Mouse (Mus musculus) T-helper 1 cell (primary cell): ENCODE measurements around the gene Sf1.

Experiments
- in situ Hi-C: fragments of 300-600 bp; cut with MboI, MseI; formaldehyde crosslinking; loops from one replicate; pipeline ENCODE4 v1.15.1; 2025; ENCODE audit warnings: high pct_unique_total_duplicates

The Sf1 gene

DNA sequence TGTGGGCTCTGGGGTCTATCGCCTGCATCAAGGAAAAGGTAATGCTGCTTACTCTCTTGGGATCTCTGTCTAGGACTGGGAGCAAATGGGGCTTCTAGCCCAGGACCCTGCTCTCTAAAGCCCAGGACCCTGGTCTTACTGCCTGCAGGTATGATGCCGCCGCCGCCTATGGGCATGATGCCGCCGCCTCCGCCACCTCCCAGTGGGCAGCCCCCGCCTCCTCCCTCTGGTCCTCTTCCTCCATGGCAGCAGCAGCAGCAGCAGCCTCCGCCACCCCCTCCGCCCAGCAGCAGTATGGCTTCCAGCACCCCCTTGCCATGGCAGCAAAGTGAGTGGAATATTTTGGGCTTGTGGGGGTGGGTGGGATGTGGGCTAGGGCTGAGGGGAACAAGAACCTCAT is 11.1 kb downstream of the Sf1 start:
- in situ Hi-C loops, result no loop called here

DNA sequence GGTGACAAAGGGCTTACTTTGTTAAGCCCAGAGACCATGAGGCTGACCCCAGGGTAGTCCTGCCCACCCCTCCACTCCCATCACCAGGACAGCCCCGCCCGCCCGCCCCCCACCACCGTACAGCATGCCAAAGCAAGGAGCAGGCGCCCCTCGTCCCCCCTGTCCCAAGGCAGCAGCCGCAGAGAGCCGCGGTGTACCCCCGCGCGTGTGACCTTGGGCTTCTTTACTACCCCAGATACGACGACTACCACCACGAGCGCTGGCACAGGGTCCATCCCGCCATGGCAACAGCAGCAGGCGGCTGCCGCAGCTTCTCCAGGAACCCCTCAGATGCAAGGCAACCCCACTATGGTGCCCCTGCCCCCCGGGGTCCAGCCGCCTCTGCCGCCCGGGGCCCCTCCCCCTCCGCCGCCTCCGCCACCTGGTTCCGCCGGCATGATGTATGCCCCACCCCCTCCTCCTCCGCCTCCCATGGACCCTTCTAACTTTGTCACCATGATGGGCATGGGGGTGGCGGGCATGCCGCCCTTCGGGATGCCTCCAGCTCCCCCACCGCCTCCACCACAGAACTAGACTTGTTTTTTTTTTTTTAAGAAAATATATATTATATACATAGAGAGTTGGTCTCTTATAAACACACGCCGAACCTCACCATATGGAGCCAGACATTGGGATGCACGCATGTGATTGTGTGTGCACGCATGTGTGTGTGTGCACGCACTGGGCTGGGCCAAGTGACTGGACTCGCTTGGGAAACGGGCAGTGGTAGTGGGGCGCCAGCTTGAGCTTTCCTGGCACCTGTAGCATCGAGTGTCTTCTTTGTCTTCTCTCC is 12.1 kb downstream of the Sf1 start:
- in situ Hi-C loops, result no loop called here

DNA sequence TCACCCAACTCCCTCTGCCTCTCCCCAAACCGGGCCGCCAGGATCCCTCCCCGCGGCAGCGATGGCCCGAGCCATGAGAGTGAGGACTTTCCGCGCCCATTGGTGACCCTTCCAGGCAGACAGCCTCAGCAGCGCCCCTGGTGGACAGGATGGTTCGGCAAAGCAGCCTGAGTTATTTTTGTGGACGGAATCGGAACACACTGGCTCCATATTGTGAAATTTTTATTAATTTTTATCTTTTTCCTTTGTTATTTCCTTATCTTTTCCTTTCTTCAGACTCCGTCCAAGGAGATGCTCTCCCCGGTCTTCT is 12.7 kb downstream of the Sf1 start:
- in situ Hi-C loops, result no loop called here

DNA sequence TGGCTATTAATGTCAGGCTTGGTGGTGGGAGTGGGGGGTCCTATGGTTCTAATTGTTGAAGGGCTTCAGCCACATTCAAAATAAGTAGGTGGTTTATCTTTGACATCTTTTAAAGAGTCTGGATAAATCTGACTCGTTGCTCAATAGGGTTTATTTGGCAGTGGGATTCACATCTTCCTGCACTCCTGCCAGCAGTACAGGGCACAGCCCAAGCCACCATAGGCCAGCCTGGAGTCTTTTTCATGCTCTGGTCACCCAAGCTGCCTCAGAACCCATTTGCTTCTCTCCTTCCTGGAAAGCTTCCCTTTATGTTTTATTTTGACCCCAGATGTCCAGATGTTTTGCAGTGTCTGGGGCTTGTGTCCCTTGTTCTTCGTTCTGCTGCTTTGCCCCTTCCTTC is 13.2 kb downstream of the Sf1 start:
- in situ Hi-C loops, result no loop called here

DNA sequence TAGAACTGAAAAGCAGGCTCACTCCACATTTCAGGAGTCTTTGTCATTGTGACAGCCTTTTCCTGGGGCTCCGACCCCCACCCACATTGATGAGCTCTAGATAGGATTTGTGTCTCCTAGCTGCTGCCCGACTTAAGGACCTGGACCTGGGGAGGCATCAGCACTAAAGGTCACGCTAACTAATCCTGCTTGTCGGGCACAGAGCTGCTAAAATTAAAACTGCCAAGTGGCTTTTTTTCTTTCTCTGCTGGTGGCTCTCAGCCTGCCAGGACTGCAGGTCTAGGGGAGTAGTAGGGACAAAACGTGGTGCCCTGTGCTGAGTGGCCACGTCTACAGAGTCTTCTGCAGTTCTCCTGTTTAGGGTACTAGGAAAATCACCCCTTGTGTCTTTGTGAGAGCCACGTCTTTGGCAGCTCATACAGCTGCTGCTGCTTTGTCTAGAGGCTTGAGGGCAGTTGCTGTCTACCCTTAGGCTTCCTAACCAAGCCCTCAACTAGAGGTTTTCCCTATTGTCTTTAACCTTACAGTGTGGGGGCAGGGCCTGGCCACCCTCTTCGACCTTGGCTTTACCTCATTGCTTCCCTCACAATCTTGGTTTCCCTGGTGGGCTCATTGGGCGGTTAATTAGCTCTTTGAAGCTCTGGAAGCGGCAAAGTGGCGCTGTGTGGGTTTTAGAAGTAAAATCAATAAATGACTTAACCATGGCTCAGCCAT is 14.0 kb downstream of the Sf1 start:
- in situ Hi-C loops, result no loop called here

DNA sequence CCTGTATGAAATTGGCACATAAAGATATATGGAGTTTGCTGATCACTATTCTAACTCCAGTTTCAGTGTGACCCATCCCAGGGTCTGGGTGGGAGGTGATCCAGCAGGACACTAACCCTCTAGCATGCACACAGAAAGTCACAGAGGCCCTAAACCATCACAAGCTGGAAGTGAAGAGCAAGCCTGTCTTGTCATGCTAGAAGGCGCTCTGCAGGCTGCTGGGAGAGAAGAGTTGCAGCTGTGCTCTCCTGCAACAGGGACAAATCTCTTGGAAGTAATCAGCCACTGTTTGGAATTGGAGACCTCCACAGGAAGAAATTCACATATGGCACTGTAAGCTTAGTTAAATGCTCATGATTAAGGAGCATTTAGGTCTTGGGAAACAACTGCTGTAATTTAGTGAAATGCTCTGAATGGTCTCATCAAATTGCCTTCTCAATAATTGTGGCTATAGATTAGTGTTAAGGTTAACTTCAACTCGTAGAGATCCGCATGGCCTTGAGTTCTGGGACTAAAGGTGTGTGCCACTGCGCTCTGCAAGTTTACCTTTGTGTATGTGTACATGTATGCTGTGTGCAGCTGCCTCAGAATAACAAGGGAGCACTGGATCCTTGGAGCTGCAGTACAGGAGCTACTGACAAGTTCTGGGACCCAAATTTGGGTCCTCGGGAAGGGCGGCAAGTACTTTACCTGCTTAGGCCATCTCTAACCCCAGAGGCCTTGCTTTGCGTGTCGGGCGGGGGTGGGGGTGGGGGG is 17.1 kb downstream of the Sf1 start:
- in situ Hi-C loops, result no loop called here

DNA sequence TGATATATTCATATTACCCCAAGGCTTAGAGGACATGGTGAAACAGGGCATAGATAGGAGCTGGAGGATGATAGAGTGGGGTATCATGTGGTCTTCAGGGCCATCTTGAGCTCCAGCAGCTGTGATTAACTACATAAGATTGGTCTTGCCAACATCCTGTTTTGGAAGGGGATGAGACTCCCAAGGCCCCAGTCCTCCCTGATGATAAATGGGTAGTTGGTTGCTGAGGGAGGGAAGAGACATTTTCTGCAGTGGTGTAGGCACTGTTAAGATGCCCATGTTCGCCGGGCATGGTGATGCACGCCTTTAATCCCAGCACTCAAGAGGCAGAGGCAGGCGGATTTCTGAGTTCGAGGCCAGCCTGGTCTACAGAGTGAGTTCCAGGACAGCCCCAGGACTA is 17.7 kb downstream of the Sf1 start:
- in situ Hi-C loops, result no loop called here

DNA sequence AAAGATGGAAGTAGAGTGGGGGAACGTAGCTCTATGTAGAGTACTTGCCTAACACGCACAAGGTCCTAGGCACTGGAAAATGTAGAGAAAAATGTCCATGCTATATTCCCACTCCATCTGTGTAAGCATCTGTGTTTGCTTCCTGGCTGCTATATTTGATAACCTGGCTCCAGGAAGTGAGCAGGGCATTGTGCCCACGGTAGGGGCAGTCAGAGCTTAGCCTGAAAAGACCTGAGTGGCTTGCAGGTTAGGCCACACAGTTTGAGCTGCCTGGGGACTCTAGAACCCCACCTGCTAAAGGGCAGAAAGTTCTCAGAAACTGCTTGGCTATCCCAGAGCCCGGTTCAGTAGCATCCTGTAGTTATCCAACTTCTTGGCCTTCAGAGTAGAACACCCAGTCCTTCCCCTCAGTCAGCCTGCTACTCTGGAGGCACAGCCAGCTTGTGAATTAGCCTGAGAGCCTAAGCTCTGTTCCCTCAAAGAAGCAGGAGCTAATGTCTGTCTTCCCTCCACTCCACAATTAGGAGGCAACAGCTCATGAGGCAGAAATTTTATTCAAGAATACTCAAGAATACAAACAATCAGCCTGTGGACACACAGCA is 18.9 kb downstream of the Sf1 start:
- in situ Hi-C loops, result no loop called here

DNA sequence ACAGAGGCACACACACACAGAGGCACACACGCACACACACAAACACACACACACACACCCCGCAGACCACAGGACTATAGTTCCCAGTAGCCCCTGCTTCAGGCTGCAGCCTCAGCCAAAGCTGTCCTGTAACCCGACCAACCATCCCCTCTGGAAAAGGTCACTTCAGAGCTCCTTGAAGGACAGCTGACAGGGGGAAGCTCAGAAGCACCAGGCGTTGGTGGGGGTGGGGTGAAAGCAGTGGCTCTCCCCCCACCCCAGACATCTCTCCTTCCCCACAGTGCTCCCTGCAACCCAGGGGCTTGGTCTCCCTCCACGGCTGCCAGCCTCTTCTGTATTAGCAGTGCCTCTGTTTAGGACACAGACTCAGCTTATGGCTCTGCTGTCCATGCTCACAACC is 20.0 kb downstream of the Sf1 start:
- in situ Hi-C loops, result no loop called here

DNA sequence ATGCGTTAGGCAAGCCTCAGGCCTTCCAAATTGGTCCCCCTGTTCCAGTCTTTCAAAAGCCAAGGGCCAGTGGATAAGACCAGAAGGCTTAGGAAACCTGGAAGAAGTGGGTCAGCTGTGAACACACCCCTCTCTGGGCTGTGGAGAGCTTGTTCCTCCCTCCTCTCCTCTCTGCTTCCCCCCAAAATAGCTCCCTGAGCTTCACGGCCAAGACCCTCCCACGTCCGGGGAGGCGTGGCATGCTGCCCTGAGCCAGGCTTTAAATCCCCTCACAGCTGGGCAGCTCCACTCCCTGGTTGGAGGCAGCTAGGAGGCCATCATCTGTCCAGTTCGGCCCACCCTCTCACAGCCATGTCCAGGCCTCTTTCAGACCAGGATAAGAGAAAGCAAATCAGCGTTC is 20.6 kb downstream of the Sf1 start, which contains the start of gene Pygm:
Gene Pygm, plus strand, starts transcription at position 272 of the 400 bp plus-strand sequence.
- in situ Hi-C loops, result no loop called here

DNA sequence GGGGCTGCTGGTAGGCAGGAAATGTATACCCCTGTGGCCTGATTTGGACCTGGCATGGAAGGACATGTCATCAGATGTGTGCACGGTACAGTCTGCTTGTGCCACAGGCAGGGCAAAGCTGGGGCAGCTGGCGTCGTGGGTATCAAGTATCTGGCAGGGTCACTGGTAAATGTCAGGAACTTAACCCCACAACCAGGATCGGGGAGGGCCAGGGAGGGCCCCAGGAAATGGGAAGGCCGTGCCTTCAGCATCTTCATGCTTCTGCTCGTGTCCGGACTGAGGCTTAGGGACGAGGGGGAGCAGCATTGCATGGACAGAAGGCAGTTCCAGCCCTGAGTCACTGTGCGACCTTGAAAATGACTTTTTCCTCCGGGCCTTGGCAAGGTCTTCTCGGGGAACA is 21.5 kb downstream of the Sf1 start:
- in situ Hi-C loops, result no loop called here

DNA sequence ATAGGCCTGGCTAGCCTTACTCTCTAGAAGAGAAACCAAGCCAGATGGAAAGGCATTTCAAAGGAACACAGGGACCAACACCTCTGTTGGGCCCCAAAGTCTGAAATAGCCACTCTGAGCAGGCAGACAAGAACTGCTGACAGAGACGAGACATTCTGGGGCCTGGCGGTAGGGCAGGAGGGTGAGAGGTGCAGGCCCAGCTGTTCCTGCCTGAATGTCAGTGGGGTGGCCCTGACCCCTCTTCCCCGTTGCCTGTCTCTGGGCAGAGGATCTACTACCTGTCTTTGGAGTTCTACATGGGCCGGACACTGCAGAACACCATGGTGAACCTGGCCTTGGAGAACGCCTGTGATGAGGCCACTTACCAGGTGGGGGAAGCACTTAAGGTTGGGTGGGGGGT is 21.9 kb downstream of the Sf1 start:
- in situ Hi-C loops, result no loop called here

DNA sequence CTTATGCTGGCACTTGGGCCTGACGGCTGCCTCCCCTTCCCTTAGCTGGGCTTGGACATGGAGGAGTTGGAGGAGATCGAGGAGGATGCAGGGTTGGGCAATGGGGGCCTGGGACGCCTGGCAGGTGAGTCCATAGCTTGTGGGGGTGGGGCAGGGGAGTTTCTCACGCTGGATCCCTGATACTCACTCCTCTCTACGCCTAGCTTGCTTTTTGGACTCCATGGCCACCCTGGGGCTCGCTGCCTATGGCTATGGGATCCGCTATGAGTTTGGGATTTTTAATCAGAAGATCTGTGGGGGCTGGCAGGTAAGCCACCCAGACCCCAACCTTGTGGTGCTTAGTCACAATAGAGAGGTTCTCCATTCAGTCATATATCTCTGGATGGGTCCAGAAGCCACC is 22.3 kb downstream of the Sf1 start:
- in situ Hi-C loops, result no loop called here

DNA sequence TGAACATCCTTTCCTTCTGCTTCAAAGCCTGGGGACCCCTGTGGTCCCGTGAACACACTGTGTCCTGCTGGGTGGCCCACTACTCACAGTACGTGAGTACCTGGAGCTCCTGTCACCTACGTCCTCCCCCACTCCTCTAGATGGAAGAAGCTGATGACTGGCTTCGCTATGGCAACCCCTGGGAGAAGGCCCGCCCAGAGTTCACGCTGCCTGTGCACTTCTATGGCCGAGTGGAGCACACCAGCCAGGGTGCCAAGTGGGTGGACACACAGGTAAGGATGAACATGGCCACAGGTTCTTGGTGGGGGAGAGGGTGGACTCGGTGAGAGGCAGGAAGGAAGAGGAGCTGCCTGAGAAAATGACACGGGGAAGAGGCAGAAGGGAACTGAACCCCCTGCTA is 22.7 kb downstream of the Sf1 start:
- in situ Hi-C loops, result no loop called here

DNA sequence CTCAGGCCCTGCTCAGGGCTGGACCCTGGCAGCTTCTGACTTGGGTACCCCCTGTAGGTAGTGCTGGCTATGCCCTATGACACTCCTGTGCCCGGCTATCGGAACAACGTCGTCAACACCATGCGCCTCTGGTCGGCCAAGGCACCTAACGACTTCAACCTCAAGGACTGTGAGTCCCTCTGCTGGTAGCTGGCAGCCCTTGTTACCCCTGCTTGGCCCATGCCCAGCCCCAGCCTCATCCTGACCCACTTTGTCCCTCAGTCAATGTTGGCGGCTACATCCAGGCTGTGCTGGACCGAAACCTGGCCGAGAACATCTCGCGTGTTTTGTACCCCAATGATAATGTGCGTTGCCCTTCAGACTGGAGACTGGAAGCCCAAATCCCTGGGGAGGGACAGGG is 24.5 kb downstream of the Sf1 start:
- in situ Hi-C loops, result no loop called here

DNA sequence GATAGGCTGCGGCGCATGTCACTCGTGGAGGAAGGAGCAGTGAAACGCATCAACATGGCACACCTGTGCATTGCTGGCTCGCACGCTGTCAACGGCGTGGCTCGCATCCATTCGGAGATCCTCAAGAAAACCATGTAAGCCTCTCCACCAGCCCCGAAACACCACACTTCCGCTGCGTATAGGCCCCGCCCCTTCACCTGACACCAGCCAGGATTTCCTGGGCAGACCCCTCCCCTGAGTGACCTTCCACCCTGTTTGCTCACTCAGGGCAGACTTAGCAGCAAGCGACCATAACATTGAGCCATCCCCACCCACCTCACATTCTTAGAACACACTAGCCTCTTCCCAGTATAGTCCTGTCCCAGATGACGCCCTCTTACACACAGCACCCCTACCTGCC is 26.3 kb downstream of the Sf1 start:
- in situ Hi-C loops, result no loop called here

DNA sequence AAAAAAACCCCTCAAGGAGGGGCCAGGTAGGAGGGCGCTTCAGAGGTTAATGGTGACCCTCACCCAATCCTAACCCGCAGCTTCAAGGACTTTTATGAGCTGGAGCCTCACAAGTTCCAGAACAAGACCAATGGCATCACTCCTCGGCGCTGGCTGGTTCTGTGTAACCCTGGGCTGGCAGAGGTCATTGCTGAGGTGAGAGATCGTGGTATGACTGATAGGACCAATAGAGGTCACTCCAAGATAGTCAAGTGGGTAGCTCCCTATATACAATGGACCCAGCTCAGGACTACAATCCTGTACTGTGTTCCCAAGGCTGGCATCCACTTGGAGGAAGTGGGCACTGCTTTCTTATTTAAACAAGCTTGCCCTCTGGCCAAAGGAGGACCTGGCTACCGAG is 26.8 kb downstream of the Sf1 start:
- in situ Hi-C loops, result no loop called here

DNA sequence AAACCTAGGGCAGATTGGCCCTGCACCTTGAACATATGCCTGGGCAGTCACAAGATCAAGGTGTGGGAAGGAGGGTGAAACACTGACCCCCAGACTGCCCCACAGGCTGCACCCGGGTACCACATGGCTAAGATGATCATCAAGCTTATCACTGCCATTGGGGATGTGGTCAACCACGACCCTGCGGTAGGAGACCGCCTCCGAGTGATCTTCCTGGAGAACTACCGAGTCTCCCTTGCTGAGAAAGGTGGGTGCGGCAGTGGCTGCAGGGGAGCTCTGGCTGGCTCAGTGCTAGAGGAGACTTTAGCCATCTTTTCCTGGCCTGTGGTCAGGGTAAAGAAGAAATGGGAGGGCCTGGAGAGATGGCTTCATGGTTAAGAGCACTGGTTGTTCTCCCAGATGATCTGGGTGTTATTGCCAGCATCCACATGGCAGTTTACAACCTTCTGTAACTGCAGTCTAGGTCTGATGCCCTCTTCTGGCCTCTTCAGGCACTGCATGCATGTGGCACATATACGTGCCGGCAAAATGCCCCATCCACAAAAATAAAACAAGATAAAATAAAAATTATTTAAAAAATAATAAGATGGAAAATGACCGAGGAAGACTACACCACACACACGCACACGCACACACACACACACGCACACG is 29.4 kb downstream of the Sf1 start:
- in situ Hi-C loops, result no loop called here

DNA sequence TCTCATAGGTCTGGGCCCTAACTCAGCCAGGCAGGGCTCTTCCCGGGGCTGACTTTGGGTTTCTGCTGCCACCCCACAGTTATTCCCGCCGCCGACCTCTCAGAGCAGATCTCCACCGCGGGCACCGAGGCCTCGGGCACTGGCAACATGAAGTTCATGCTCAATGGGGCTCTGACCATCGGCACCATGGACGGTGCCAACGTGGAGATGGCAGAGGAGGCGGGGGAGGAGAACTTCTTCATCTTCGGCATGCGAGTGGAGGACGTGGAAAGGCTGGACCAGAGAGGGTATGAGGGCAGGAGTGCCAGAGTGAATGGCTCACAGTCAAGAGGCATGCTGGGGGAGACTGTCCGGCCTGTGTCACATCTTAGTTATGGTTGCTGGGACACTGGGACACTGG is 30.1 kb downstream of the Sf1 start:
- in situ Hi-C loops, result no loop called here

DNA sequence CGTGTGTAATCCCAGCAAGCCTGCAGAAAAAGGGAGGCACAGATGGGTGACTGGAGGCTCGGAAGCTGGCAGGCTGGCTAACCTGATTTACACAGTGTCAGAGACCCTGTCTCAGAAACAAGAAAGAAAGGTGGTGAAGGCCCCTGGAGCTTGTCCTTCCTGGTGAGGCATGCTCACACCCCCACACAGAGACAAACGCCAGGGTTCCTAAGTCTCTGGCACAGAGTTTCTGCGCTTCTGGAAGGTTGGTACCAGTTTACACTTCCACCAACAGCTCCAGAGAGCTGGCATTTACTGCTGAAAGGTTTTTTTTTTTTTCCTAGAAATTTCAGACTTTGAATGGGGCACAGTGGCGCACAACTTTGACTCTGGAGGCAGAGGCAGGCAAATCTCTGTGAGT is 32.7 kb downstream of the Sf1 start:
- in situ Hi-C loops, result no loop called here

DNA sequence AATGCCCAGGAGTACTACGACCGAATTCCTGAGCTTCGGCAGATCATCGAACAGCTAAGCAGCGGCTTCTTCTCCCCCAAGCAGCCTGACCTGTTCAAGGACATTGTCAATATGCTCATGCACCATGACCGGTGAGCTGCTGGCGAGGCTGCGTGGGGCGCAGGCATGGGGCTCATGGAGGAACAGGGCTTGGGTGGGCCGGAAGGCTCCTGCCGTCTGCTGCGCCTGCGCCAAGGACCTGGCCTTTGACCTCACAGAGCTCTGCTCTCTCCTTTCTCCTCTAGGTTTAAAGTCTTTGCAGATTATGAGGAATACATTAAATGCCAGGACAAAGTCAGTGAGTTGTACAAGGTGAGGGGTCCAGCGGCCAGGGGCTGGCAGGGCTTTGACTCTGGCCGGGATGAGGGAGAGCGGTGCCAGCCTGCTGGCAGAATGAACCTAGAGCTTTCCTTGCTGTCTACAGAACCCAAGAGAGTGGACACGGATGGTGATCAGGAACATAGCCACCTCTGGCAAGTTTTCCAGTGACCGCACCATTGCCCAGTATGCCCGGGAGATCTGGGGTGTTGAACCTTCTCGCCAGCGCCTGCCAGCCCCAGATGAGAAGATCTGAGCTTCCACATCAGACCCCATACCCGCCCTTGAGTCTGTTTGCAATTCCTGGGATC is 34.2 kb downstream of the Sf1 start:
- in situ Hi-C loops, result no loop called here
